Mouse (Mus musculus) myocyte (in vitro differentiated cells): ENCODE measurements at regions not wholly inside any gene's neighbourhood (a gene's known extent, or its start where the extent isn't known, plus 50 kb on each side); places are given as distances from the start of the nearest gene placed in this dataset.

Experiments
- CEBPB ChIP-seq: IDR thresholded peaks from 2 replicates; pipeline ENCODE4 v1.6.1; 2011; ENCODE audit warnings: mild to moderate bottlenecking, moderate library complexity; ENCODE audit not compliant: poor library complexity, insufficient read depth, severe bottlenecking
- E2F4 ChIP-seq: IDR thresholded peaks from one replicate; pipeline ENCODE4 v1.6.1; 2011; ENCODE audit warnings: mild to moderate bottlenecking, control low read depth, moderate library complexity; ENCODE audit not compliant: insufficient read depth
- MAX ChIP-seq: IDR thresholded peaks from one replicate; pipeline ENCODE4 v1.6.1; 2011; ENCODE audit warnings: low read depth, mild to moderate bottlenecking, control low read depth
- MYOD1 ChIP-seq, 3 experiments: IDR thresholded peaks; one replicate each; pipeline ENCODE4 v1.6.1; 2011; ENCODE audit warnings: control low read depth in 2 of 3, low read depth in 2 of 3, mild to moderate bottlenecking in 2 of 3, moderate library complexity in 1 of 3; ENCODE audit not compliant: insufficient read length in 2 of 3, control insufficient read depth in 1 of 3
- POLR2A ChIP-seq: IDR thresholded peaks from one replicate; pipeline ENCODE4 v1.6.1; 2011; ENCODE audit warnings: low read depth, mild to moderate bottlenecking, control low read depth, moderate library complexity; ENCODE audit not compliant: insufficient read length
- POLR2AphosphoS2 ChIP-seq: IDR thresholded peaks from one replicate; pipeline ENCODE4 v1.6.1; 2011; ENCODE audit warnings: low read depth, control low read depth; ENCODE audit not compliant: insufficient read length
- REST ChIP-seq: IDR thresholded peaks from one replicate; pipeline ENCODE4 v1.6.1; 2011; ENCODE audit warnings: mild to moderate bottlenecking, control low read depth, moderate library complexity; ENCODE audit not compliant: insufficient read depth, insufficient read length
- TCF12 ChIP-seq: IDR thresholded peaks from one replicate; pipeline ENCODE4 v1.6.1; 2011; ENCODE audit warnings: mild to moderate bottlenecking, control low read depth; ENCODE audit not compliant: poor library complexity, insufficient read depth, severe bottlenecking
- TCF3 ChIP-seq: IDR thresholded peaks from one replicate; pipeline ENCODE4 v1.6.1; 2011; ENCODE audit warnings: low read depth, control low read depth; ENCODE audit not compliant: insufficient read length
- USF1 ChIP-seq: IDR thresholded peaks from one replicate; pipeline ENCODE4 v1.6.1; 2011; ENCODE audit warnings: low read depth, mild to moderate bottlenecking, control low read depth, moderate library complexity

GRCm38 (mm10) chr14:103401280-103401679, 54.7 kb upstream of the Mycbp2 start:
- TF ChIP-seq CEBPB (no peak), REST (no peak), USF1 (no peak), POLR2A (no peak), MAX (no peak), E2F4 (no peak), TCF12 (no peak), POLR2AphosphoS2 (no peak), MYOD1 (IDR thresholded peaks at IDR 0.05; ENCODE audit: control insufficient read depth in 1 of 3, insufficient read length in 2 of 3, low read depth in 2 of 3) (no peak), TCF3 (no peak)
